Mouse (Mus musculus): ENCODE results near the gene Gng11. TPM values are rescaled to one million over a fixed set of nuclear protein-coding genes. Genes with fewer than 3 reads are reported as not detected.

The Gng11 gene
- 69.2 TPM for polyA plus RNA-seq (2014; fragmentation: Illumina TruSeq; extraction: RNeasy Lipid Tissue Mini Kit (QIAGEN cat#74804); ENCODE audit: low read depth, low replicate concordance)

DNA sequence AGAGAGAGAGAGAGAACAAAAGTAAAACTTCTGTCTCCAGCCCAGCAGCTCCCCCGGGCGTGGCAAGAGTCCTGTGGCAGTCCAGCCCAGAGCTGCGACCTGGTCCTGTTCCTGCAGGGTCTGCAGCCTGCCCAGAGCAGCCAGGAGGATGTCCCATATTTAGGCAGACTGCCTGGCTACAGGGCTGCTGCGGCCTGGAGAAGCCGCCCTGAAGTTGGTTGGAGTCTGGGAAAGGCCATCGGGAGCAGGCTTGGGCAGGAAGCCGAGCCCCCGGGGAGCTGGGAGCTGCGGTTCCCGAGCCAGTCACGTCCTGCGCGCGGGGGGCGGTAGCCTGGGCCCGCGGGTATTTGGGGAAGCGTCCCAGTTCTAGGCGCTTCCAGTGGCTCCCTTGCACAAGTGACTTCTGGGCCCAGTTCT is at the start of gene Gng11:
TSS of gene Gng11 (plus strand) at position 15 of the 417 bp plus-strand sequence.

DNA sequence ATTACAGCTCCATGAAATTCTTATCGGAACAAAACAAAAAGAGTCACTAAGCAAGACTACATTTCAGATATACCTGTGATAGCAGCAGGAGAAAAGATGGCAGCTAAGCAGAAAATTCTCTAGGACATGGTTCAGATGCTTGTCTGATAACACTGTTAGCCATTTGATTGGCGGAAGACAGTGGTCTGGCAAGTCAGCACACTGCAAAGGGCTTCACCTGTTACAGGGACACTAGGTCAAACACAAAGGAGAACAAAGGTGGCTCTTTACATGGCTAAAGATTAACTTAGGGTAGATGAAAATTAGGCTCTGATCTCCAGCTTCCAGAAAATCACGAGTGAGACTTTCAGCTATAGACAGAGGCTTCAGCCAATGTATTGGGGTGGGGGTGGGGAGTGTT is 15.0 kb upstream of the Gng11 start, which contains the start of gene Tfpi2:
TSS of gene Tfpi2 (minus strand) at position 170 of the 400 bp plus-strand sequence.

DNA sequence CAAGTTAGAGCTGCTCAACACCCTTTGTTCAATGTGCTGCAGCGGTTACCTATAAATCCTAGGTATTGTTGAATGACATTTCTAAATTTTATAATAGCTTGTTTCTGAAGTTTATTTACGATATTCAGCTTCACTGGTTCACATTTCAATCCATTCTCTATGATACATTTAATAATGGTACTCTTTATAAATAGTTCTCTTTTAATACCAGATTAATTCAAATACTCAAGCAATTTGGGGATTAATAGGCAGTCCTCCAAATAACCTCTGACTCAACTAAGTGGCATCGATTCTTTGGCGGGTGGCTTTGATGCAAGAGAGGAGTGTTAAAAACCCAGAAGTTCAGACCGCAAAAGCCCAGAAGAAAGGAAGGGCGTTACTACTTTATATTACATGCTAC is 10.2 kb upstream of the Gng11 start, which contains the start of gene Gngt1:
TSS of gene Gngt1 (plus strand) at position 301 of the 400 bp plus-strand sequence.

Other genes with a start within 250 kb of the Gng11 start
- gene Calcr, start 239.2 kb upstream of the Gng11 start, polyA plus RNA-seq (2014; fragmentation: Illumina TruSeq; extraction: RNeasy Lipid Tissue Mini Kit (QIAGEN cat#74804); ENCODE audit: low read depth, low replicate concordance), result not detected
- 2.4 TPM for gene Tfpi2, start 15.0 kb upstream of the Gng11 start, polyA plus RNA-seq (2014; fragmentation: Illumina TruSeq; extraction: RNeasy Lipid Tissue Mini Kit (QIAGEN cat#74804); ENCODE audit: low read depth, low replicate concordance)
- gene Gngt1, start 10.1 kb upstream of the Gng11 start, polyA plus RNA-seq (2014; fragmentation: Illumina TruSeq; extraction: RNeasy Lipid Tissue Mini Kit (QIAGEN cat#74804); ENCODE audit: low read depth, low replicate concordance), result not detected
- 36.7 TPM for gene Bet1, start 83.1 kb downstream of the Gng11 start, polyA plus RNA-seq (2014; fragmentation: Illumina TruSeq; extraction: RNeasy Lipid Tissue Mini Kit (QIAGEN cat#74804); ENCODE audit: low read depth, low replicate concordance)

Data from heart, adult 10 weeks (tissue).